ENCODE assay signal across 13 mouse cellular contexts in the genomic region with DNA sequence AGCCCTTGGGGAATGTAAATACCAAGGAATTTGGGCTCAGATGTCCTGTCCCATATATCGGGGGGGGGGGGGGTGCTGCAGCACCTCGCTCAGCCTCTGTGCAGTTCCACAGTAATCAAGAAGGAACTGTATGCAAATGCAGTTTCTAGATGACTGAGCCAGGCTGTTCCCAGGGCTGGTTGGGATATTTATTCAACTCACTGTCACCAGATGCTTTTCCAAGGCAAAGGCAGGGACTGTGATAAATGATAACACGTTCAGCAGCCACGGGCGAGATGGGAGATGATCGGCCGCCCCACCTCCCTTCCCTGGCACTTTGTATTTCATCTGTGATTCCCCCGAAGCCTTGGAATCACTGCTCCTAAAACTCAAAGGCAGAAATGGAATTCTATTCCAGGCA.
A peak's percentile ranks its signal among the peaks of the same experiment; 100 is the strongest.
DNase-seq lines count a peak whose midpoint lies in the region; ATAC-seq lines count a peak whose summit lies in the region.
"Had no signal": no experiment of that assay in that cellular context is flagged by ENCODE, and none has a peak within 500 bp of the region (broad histone marks: within the 10 kb centered on the region; RNA-seq: fewer than 3 reads in every experiment).

No protein-coding gene starts in this region.

- 26% methylated on average over 8 of the region's 8 CpGs for WGBS in kidney, embryonic 15.5 days
- 64% methylated on average over 8 of the region's 8 CpGs for WGBS in forebrain, embryonic 14.5 days
- 42% methylated on average over 8 of the region's 8 CpGs for WGBS in midbrain, embryonic 12.5 days

- H3K4me1 ChIP-seq in kidney, embryonic 15.5 days, result peaks cover 17% of the 10 kb centered on the region
- peaks cover 16% of the 10 kb centered on the region for H3K4me1 ChIP-seq in forebrain, embryonic 14.5 days (ENCODE audit: control insufficient read depth, insufficient read depth, low read length)
- peaks cover 49% of the 10 kb centered on the region for H3K4me1 ChIP-seq in midbrain, embryonic 12.5 days

- no peaks in the 10 kb centered on the region for H3K36me3 ChIP-seq in kidney, embryonic 15.5 days
- H3K36me3 ChIP-seq in forebrain, embryonic 14.5 days (ENCODE audit: control insufficient read depth, insufficient read depth, low read length), result no peaks in the 10 kb centered on the region
- no peaks in the 10 kb centered on the region for H3K36me3 ChIP-seq in midbrain, embryonic 12.5 days
- H3K36me3 ChIP-seq: embryonic facial prominence, embryonic 13.5 days had no signal

- no peak overlapping the region for H3K27ac ChIP-seq in kidney, embryonic 15.5 days
- H3K27ac ChIP-seq in forebrain, embryonic 14.5 days (ENCODE audit: low read depth, low read length), result no peak overlapping the region; the same call in 1 of the 2 replicates
- H3K27ac ChIP-seq in midbrain, embryonic 12.5 days (replicated peaks), result peak overlapping the region; percentile 63
- H3K27ac ChIP-seq: embryonic facial prominence, embryonic 13.5 days; kidney, postnatal 0 days had no signal

- H3K4me2 ChIP-seq in kidney, embryonic 15.5 days, result 0 out of 2 replicates have a peak overlapping the region, but pooled peaks have one; percentile 13
- H3K4me2 ChIP-seq in forebrain, embryonic 14.5 days (ENCODE audit: low read length), result no peak overlapping the region
- 0 out of 2 replicates have a peak overlapping the region, but pooled peaks have one; percentile 0 for H3K4me2 ChIP-seq in midbrain, embryonic 12.5 days (replicated peaks)
- H3K4me2 ChIP-seq: embryonic facial prominence, embryonic 13.5 days had no signal

- no peak overlapping the region for H3K4me3 ChIP-seq in kidney, embryonic 15.5 days (replicated peaks)
- H3K4me3 ChIP-seq in forebrain, embryonic 14.5 days (ENCODE audit: low read depth, low read length), result no peak overlapping the region
- H3K4me3 ChIP-seq in midbrain, embryonic 12.5 days, result no peak overlapping the region
- H3K4me3 ChIP-seq: embryonic facial prominence, embryonic 13.5 days had no signal

- H3K9ac ChIP-seq in kidney, embryonic 15.5 days, result no peak overlapping the region
- H3K9ac ChIP-seq in forebrain, embryonic 14.5 days (ENCODE audit: low read length), result no peak overlapping the region
- no peak overlapping the region for H3K9ac ChIP-seq in midbrain, embryonic 12.5 days (replicated peaks)
- H3K9ac ChIP-seq: embryonic facial prominence, embryonic 13.5 days had no signal

- DNase-seq in kidney, postnatal 36 days, result no peak
- DNase-seq in brain, adult 2 months (ENCODE audit: low read depth, low spot score), result peak; percentile 68
- DNase-seq in forebrain, embryonic 14.5 days (ENCODE audit: low spot score), result peak; percentile 48
- DNase-seq in adrenal gland, postnatal 4 days (ENCODE audit: low spot score in 2 of 2), result no peak
- no peak for DNase-seq in adipocyte (ENCODE audit: low spot score)
- DNase-seq: adrenal gland, postnatal 14 days; cerebellum, adult 9-10 months; heart, postnatal 36 days; thymus, postnatal 25 days had no signal

- ATAC-seq in kidney, embryonic 15.5 days (replicated peaks; ENCODE audit: low FRiP score), result no peak
- ATAC-seq in forebrain, embryonic 14.5 days, result 0 out of 2 replicates have a peak, but pooled peaks have one; percentile 49
- no peak for ATAC-seq in midbrain, embryonic 12.5 days (ENCODE audit: low FRiP score, low read depth)

- peaks cover 10% of the 10 kb centered on the region; the same call in 1 of the 2 replicates for H3K27me3 ChIP-seq in kidney, embryonic 15.5 days
- H3K27me3 ChIP-seq in forebrain, embryonic 14.5 days (replicated peaks; ENCODE audit: control insufficient read depth, insufficient read depth, low read length), result no peaks in the 10 kb centered on the region
- peaks cover 30% of the 10 kb centered on the region for H3K27me3 ChIP-seq in midbrain, embryonic 12.5 days

- H3K9me3 ChIP-seq in kidney, embryonic 15.5 days (replicated peaks), result no peaks in the 10 kb centered on the region
- H3K9me3 ChIP-seq in forebrain, embryonic 14.5 days (replicated peaks; ENCODE audit: control insufficient read depth, low read length), result no peaks in the 10 kb centered on the region
- H3K9me3 ChIP-seq in midbrain, embryonic 12.5 days, result no peaks in the 10 kb centered on the region
- H3K9me3 ChIP-seq: embryonic facial prominence, embryonic 13.5 days had no signal

Comparison
In these comparisons a context has a peak if more than half of its experiments do, and no peak if none do; other contexts are left out.
1. DNase-seq: peak in brain, adult 2 months (single experiment) and forebrain, embryonic 14.5 days (single experiment); none in kidney, postnatal 36 days (0 of 2), adrenal gland, postnatal 4 days (0 of 2) and adipocyte (single experiment).